Mouse (Mus musculus): Measurements from ENCODE around the gene Prelid3b.

DNA sequence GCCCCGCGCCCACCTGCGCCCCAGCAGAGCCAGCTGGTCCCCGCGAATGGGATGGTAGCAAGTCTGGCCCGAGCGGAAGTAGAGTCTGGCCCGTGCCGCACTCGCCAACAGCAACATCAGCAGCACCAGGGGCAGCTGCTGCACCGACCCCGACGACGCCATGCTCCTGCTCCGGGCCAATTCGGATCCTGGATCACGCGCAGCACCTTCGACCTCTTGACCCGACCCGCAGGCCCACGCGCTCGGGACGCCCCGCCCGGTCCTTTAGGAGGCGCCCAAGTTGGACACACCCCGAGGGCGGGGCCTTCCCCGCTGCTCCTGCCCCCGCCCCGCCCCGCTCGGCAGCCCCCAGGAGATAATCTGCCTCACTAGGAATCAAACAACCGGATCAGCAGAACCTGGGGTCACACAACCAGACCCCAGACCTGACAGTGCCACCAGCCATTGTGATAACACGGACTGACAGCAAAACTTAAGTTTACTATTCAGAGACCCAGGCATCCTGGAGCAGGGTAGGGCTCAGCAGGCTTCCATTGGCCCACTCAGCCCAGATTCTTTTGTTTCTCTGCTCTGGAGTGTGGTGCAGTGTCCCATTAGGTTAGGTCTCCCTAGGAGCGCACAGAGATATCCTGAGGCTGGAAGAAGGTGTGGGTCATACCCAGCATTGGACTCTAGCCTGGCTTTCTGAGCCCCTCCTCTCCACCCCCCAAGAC, 34.0 kb downstream of the Prelid3b start, which contains the start of gene Ctsz:
- TF ChIP-seq POLR2A (IDR thresholded peaks at IDR 0.05; ENCODE audit: low read depth, low read length) (peak; percentile 71; the same call in 1 of the 2 replicates), CTCF (IDR thresholded peaks at IDR 0.05; ENCODE audit: extremely low read depth, insufficient read depth, insufficient read length, insufficient replicate concordance) (no peak)
